Mouse (Mus musculus) kidney, postnatal 0 days (tissue): ENCODE data around the gene Il1a. TPM values are rescaled to one million over a fixed set of nuclear protein-coding genes. Genes with fewer than 3 reads are reported as not detected.
A peak's percentile ranks its signal among the peaks of the same experiment; 100 is the strongest.

Source experiments
- ATAC-seq: fragments of 200-750 bp; cut with Nextera tagmentation; replicated peaks from 2 replicates; pipeline ENCODE4 v1.8.0; 2017; ENCODE audit warnings: low read depth, moderate number of reproducible peaks, moderate TSS enrichment, moderate library complexity; ENCODE audit not compliant: low FRiP score
- DNase-seq: peaks from one replicate; pipeline ENCODE4 v3.0.0-alpha.2; 2016; ENCODE audit warnings: low spot score
- H3K27ac ChIP-seq: fragments of 300-500 bp; sonication (generic); 2 replicates; pipeline ENCODE4 v1.5.1; 2014; ENCODE audit warnings: mild to moderate bottlenecking
- H3K27me3 ChIP-seq: fragments of 300-500 bp; sonication (generic); 2 replicates; pipeline ENCODE4 v1.6.1; 2014; ENCODE audit warnings: low read length, mixed read lengths; ENCODE audit not compliant: insufficient read depth
- H3K36me3 ChIP-seq: fragments of 300-500 bp; sonication (generic); 2 replicates; pipeline ENCODE4 v1.6.1; 2014; ENCODE audit warnings: low read length, mixed read lengths; ENCODE audit not compliant: insufficient read depth
- H3K4me1 ChIP-seq: fragments of 300-500 bp; sonication (generic); replicated peaks from 2 replicates; pipeline ENCODE4 v1.6.1; 2014; ENCODE audit warnings: antibody characterized with exemption, low read length, mixed read lengths; ENCODE audit not compliant: insufficient read depth
- H3K4me2 ChIP-seq: fragments of 300-500 bp; sonication (generic); 2 replicates; pipeline ENCODE4 v1.6.1; 2014; ENCODE audit warnings: mild to moderate bottlenecking, low read length, moderate library complexity, mixed read lengths
- H3K4me3 ChIP-seq: fragments of 300-500 bp; sonication (generic); replicated peaks from 2 replicates; pipeline ENCODE4 v1.5.1; 2014; ENCODE audit warnings: low read depth, low read length
- H3K9ac ChIP-seq: fragments of 300-500 bp; sonication (generic); 2 replicates; pipeline ENCODE4 v1.6.1; 2014; ENCODE audit warnings: low read depth, low read length
- H3K9me3 ChIP-seq: fragments of 300-500 bp; sonication (generic); replicated peaks from 2 replicates; pipeline ENCODE4 v1.6.1; 2016; ENCODE audit warnings: low read length, inconsistent platforms, mixed read lengths
- CTCF ChIP-seq: IDR thresholded peaks from 2 replicates; pipeline ENCODE4 v1.5.1; 2016; ENCODE audit warnings: antibody characterized with exemption, low read depth, mild to moderate bottlenecking, moderate library complexity
- WGBS: fragments of 180-500 bp; shearing (Covaris S2); extraction: QIAGEN DNeasy Blood & Tissue Kit; methylation state at CpG from one replicate; pipeline ENCODE4 v1.1.7; 2014; 5-methylcytosine and 5-hydroxymethylcytosine counted together
- polyA plus RNA-seq: library from polyadenylated mRNA; unstranded; fragments of >200 nt; fragmentation: Nextera tagmentation; extraction: Ambion mirVana; gene quantifications from 2 replicates; pipeline ENCODE4 v1.2.1, GENCODE M21; 2015

Gene Il1a
- polyA plus RNA-seq, 1 experiment from 2014 or later, result not detected

DNA sequence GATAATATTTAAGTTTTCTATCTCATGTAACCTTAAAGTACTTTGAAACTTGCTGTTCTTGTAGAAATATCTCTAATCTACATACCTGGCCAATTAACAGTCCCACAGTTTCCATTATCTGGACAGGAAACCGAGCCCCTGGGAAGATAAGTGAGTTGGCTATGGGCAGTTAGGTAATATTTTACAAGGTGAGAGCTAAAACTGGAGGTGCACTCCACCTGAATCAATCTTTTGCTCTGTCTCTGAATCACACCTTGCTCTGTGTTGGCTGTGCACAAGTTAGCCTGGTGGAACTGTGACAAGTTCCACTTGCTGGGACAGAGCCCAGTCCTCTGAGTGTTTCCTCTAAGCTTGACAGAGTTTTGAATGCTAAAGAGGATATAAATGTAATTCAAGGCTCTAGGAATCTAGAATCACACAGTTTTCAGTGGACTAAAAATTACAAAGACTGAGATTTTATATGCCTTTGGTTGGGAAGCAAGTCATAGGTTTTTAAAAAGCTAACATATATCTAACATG is 12.4 kb upstream of the Il1a start:
- ATAC-seq (no peak), DNase-seq (no peak)
- Histone ChIP-seq H3K27ac (no peak overlapping the region), H3K4me3 (no peak overlapping the region), H3K9ac (no peak overlapping the region), H3K27me3 (no peaks in the 10 kb centered on the region), H3K4me2 (no peak overlapping the region), H3K4me1 (no peaks in the 10 kb centered on the region), H3K36me3 (no peaks in the 10 kb centered on the region), H3K9me3 (no peaks in the 10 kb centered on the region)
- TF ChIP-seq CTCF, result no peak
- 65% methylated on average over 1 of the region's 1 CpGs for WGBS

DNA sequence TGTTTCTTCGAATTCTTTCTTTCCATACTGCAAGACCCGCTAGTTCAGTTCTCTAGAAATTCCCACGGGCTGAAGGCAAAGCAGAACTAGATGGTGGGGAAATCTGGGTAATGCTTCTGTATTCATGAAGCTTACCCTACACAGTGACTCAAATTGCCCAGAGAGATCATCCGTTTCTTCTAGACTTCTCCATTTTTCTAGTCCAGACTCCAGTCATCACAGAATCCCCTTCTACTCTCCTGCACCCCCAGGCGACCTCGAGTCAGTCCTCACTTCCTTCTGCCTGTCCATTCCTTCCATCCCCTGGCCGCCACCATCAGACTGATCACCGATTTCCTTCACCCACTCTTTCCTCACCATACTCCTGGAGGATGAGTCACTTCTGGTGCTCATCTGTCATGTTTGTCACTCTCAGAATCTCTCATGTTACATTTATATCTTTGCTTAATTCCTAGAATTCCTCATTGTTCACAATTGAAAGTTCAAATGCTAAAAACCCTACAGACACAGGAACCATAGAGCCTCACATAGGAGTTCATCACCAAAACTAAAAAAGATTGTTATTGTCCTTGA is 10.3 kb upstream of the Il1a start:
- WGBS, result 81% methylated on average over 8 of the region's 8 CpGs
- no peak for ATAC-seq
- Histone ChIP-seq H3K27ac (no peak overlapping the region), H3K27me3 (no peaks in the 10 kb centered on the region), H3K9me3 (no peaks in the 10 kb centered on the region), H3K4me2 (no peak overlapping the region), H3K9ac (no peak overlapping the region), H3K36me3 (no peaks in the 10 kb centered on the region), H3K4me1 (no peaks in the 10 kb centered on the region), H3K4me3 (no peak overlapping the region)
- TF ChIP-seq CTCF, result no peak
- no peak for DNase-seq

DNA sequence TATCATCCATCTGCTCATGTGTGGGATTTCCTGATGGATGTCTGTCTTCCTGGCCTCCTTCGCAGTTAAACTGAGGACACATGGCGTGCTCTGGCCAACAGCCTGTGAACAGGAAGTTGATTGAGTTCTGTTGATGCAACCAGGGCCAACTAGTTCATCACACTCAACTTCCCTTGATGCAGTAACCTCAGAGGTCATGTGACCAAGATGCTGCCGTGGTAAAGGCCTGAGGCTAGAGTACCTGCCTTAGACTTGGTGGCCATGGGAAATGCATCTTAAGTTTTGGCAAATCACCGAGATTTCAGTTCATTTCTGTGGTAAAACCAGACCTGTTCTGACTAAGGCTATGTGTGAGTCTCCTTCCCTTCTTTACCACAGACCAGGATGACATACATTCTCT is 6.1 kb upstream of the Il1a start:
- DNase-seq, result no peak
- WGBS, result 55% methylated on average over 4 of the region's 4 CpGs
- TF ChIP-seq CTCF, result no peak

GRCm38 (mm10) chr2:129314880-129315279 is 5.1 kb upstream of the Il1a start:
- H3K4me3 ChIP-seq, result no peak overlapping the region
- no peak for ATAC-seq
- no peak overlapping the region for H3K9ac ChIP-seq
- H3K27me3 ChIP-seq, result no peaks in the 10 kb centered on the region
- no peaks in the 10 kb centered on the region for H3K36me3 ChIP-seq
- H3K4me2 ChIP-seq, result no peak overlapping the region
- WGBS, result 85% methylated on average over 6 of the region's 6 CpGs
- no peaks in the 10 kb centered on the region for H3K9me3 ChIP-seq
- H3K4me1 ChIP-seq, result no peaks in the 10 kb centered on the region
- TF ChIP-seq CTCF, result no peak
- no peak overlapping the region for H3K27ac ChIP-seq
- no peak for DNase-seq

More for the DNA sequence above, 6.1 kb upstream of the Il1a start:
- no peak overlapping the region for H3K4me3 ChIP-seq
- no peak overlapping the region for H3K4me2 ChIP-seq
- H3K9me3 ChIP-seq, result no peaks in the 10 kb centered on the region
- ATAC-seq, result no peak
- H3K4me1 ChIP-seq, result no peaks in the 10 kb centered on the region
- no peaks in the 10 kb centered on the region for H3K36me3 ChIP-seq
- H3K9ac ChIP-seq, result no peak overlapping the region
- H3K27me3 ChIP-seq, result no peaks in the 10 kb centered on the region
- H3K27ac ChIP-seq, result no peak overlapping the region

DNA sequence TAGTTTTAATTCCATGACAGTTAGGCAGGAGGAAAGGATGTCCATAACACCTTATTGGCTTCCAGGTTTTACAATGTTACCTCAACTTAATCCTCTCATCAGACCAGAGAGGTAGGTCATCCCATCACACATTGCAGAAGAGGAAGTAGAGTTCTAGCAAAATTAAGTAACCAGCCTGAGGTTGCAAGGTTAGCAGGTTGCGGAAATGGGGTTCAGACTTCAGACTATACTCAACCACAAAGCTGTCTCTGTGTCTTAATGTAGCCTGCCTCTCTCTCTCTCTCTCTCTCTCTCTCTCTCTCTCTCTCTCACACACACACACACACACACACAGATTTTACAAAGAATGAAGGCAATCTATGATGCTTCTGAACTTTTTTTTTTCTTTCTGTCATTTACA is 4.2 kb upstream of the Il1a start:
- TF ChIP-seq CTCF, result no peak
- Histone ChIP-seq H3K27ac (no peak overlapping the region), H3K4me3 (no peak overlapping the region), H3K4me1 (no peaks in the 10 kb centered on the region), H3K36me3 (no peaks in the 10 kb centered on the region), H3K9me3 (no peaks in the 10 kb centered on the region), H3K9ac (no peak overlapping the region), H3K4me2 (no peak overlapping the region), H3K27me3 (no peaks in the 10 kb centered on the region)
- 95% methylated on average over 1 of the region's 1 CpGs for WGBS
- DNase-seq (no peak), ATAC-seq (no peak)

DNA sequence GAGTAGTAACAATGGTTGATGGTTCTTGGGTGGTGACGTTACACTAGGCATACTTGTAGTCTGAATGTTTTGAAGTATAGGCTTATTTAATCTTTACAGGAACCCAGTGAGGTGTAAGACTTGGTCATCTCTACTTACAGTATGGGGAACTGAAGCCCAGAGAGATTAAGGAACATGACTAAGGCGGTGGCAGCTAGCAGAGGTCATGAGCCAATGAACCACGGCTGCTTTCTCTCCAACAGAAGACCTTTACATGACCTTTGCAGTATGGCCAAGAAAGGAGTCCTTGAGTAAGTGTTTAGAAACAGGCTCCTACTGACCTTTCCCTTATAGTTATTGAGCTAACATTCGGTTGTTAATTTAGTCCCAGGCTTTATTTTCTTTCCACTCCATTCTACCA is 3.8 kb downstream of the Il1a start:
- Histone ChIP-seq H3K27ac (no peak overlapping the region), H3K4me3 (no peak overlapping the region), H3K9ac (no peak overlapping the region), H3K4me2 (no peak overlapping the region), H3K27me3 (no peaks in the 10 kb centered on the region), H3K9me3 (no peaks in the 10 kb centered on the region), H3K36me3 (no peaks in the 10 kb centered on the region), H3K4me1 (no peaks in the 10 kb centered on the region)
- WGBS, result 36% methylated on average over 4 of the region's 4 CpGs
- TF ChIP-seq CTCF, result no peak
- DNase-seq (no peak), ATAC-seq (no peak)

DNA sequence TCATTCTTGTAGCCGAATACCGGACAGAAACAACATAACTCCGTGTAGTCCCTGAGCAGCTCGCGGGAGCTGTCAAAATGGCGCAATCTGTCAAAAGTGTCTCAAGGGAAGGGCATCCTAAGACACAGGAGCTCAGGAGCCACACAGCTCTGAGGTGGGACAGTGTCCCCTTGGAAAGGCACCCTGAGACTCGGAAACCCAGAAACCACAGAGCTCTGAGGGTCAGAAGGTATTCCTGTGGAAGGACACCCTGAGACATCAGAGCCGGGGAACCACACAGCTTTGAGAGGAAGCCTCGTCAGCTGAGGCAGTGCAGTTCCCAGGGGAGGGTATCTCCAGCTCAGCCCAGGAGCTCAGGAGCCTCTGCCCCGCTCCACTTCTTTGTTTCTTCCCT is 12.2 kb downstream of the Il1a start:
- DNase-seq, result no peak
- Histone ChIP-seq H3K4me1 (no peaks in the 10 kb centered on the region; the same call in 1 of the 2 replicates), H3K9me3 (no peaks in the 10 kb centered on the region), H3K36me3 (no peaks in the 10 kb centered on the region), H3K27ac (peak overlapping the region; percentile 90), H3K27me3 (no peaks in the 10 kb centered on the region), H3K9ac (peak overlapping the region; percentile 74), H3K4me2 (peak overlapping the region; percentile 81), H3K4me3 (peak overlapping the region; percentile 74)
- ATAC-seq, result peak; percentile 29
- WGBS, result under 1% methylated on average over 10 of the region's 10 CpGs
- TF ChIP-seq CTCF, result no peak
